Mouse (Mus musculus) left cerebral cortex, postnatal 4 days (tissue): ENCODE data around the gene Dnttip1. TPM values are rescaled to one million over a fixed set of nuclear protein-coding genes. Genes with fewer than 3 reads are reported as not detected.
"Not testable (repeated sequence)": the region's sequence is repeated elsewhere in the genome, so short reads cannot be mapped to it uniquely, and the experiment has no call there.

ENCODE experiments used
- DNase-seq: peaks from one replicate; pipeline ENCODE4 v3.0.0-alpha.2; 2022
- intact Hi-C: fragments of 180-260 bp; cut with DNase I; formaldehyde crosslinking; loops from one replicate; pipeline ENCODE4 v1.15.1; 2025
- total RNA-seq, 2 experiments: library from RNA; stranded (reverse); gene quantifications; 2 replicates each; pipeline ENCODE4 v1.2.3; 2021

Gene Dnttip1
- total RNA-seq, 2 experiments from 2014 or later: 35.8 to 38.1 TPM

GRCm38 (mm10) chr2:164778809-164779208 lies 33.0 kb downstream of the Dnttip1 start:
- DNase-seq: no peak
- intact Hi-C loops: no loop called here

- intact Hi-C loops: no loop called here
- DNase-seq: no peak
These were observed 33.8 kb downstream of the Dnttip1 start, which contains the start of gene Tnnc2 for GRCm38 (mm10) chr2:164779481-164780086. Gene Tnnc2 (minus strand): TSS chr2:164779967.

GRCm38 (mm10) chr2:164781876-164782275 lies 36.1 kb downstream of the Dnttip1 start:
- no peak for DNase-seq
- intact Hi-C loops: no loop called here

- DNase-seq: no peak
- intact Hi-C loops: no loop called here
These were observed 38.3 kb downstream of the Dnttip1 start for GRCm38 (mm10) chr2:164783926-164784581.

GRCm38 (mm10) chr2:164784869-164785420 lies 39.2 kb downstream of the Dnttip1 start:
- intact Hi-C loops: no loop called here
- DNase-seq: no peak

GRCm38 (mm10) chr2:164785481-164786387 lies 40.0 kb downstream of the Dnttip1 start, which contains the start of gene Snx21:
Gene Snx21 (plus strand): TSS chr2:164785823.
- DNase-seq: peak; percentile 82
- intact Hi-C loops: no loop called here

- DNase-seq: no peak
- intact Hi-C loops: no loop called here
These were observed 40.7 kb downstream of the Dnttip1 start for GRCm38 (mm10) chr2:164786388-164786885.

GRCm38 (mm10) chr2:164787032-164787431 lies 41.2 kb downstream of the Dnttip1 start:
- intact Hi-C loops: no loop called here

GRCm38 (mm10) chr2:164787779-164788178 lies 42.0 kb downstream of the Dnttip1 start:
- no peak for DNase-seq
- intact Hi-C loops: no loop called here

More at GRCm38 (mm10) chr2:164787032-164787431, 41.2 kb downstream of the Dnttip1 start:
- DNase-seq: no peak

GRCm38 (mm10) chr2:164788411-164788810 lies 42.6 kb downstream of the Dnttip1 start:
- no peak for DNase-seq
- intact Hi-C loops: no loop called here

GRCm38 (mm10) chr2:164790451-164790850 lies 44.7 kb downstream of the Dnttip1 start:
- intact Hi-C loops: no loop called here
- no peak for DNase-seq

- intact Hi-C loops: no loop called here
- DNase-seq: peak; percentile 45
These were observed 46.1 kb downstream of the Dnttip1 start for GRCm38 (mm10) chr2:164791841-164792261.

GRCm38 (mm10) chr2:164792400-164793190 lies 46.8 kb downstream of the Dnttip1 start:
- DNase-seq: no peak

GRCm38 (mm10) chr2:164793236-164793635 lies 47.5 kb downstream of the Dnttip1 start:
- DNase-seq: peak; percentile 62
- intact Hi-C loops: no loop called here

More at GRCm38 (mm10) chr2:164792400-164793190, 46.8 kb downstream of the Dnttip1 start:
- intact Hi-C loops: no loop called here

GRCm38 (mm10) chr2:164793772-164794171 lies 48.0 kb downstream of the Dnttip1 start:
- DNase-seq: no peak
- intact Hi-C loops: no loop called here

GRCm38 (mm10) chr2:164794293-164794692 lies 48.5 kb downstream of the Dnttip1 start:
- peak; percentile 93 for DNase-seq
- intact Hi-C loops: no loop called here

GRCm38 (mm10) chr2:164795868-164796267 lies 50.1 kb downstream of the Dnttip1 start:
- DNase-seq: no peak
- intact Hi-C loops: no loop called here

- intact Hi-C loops, DNase-seq: not testable (repeated sequence)
These were observed 52.8 kb downstream of the Dnttip1 start for GRCm38 (mm10) chr2:164798554-164798953.

GRCm38 (mm10) chr2:164800252-164801004 lies 54.6 kb downstream of the Dnttip1 start:
- DNase-seq: no peak
- intact Hi-C loops: no loop called here
